Mouse (Mus musculus): ENCODE measurements around the gene Elmod2.

Elmod2 gene

DNA sequence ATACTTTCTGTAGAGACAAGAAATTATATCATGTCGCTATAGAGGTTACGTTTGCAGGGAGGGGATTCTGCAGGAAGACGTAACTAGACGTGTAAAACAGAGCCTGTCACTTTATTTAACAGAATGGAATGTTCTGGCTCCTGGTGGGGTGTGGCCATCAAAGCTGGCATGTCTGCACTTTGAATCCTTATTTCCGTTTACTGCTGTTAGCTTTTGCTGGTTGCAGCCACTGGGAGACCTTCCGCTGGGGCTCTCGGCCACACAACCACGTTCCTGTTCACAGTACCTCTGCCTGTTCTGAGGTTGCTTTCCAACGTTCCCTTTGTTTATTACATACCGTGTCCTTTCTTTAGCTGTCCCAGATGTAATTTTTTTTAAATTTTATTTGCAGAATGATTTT, 59.8 kb downstream of the Elmod2 start:
- DNase-seq = no peak

DNA sequence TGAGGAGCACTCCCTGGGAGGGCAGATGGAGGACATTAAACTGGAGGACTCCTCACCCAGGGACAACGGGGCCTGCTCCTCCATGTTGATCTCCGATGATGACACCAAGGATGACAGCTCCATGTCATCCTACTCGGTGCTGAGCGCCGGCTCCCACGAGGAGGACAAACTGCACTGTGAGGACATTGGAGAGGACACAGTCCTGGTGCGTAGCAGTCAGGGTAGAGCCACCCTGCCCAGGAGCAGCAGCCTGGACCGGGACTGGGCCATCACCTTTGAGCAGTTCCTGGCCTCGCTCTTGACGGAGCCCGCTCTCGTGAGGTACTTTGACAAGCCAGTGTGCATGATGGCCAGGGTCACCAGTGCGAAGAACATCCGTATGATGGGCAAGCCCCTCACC, 61.1 kb downstream of the Elmod2 start:
- DNase-seq = no peak
